Mouse (Mus musculus): ENCODE data around the gene Tesc.

The Tesc gene

GRCm38 (mm10) chr5:118073213-118073773, 45.8 kb downstream of the Tesc start:
- in situ Hi-C loops (cut with MboI, MseI) = loop anchor here (5.0 kb wide), 1 partner anchor 71 kb away; no protein-coding TSS in a partner anchor

- in situ Hi-C loops (cut with MboI, MseI) = no loop called here
These were observed 49.4 kb downstream of the Tesc start for GRCm38 (mm10) chr5:118076721-118077592.

GRCm38 (mm10) chr5:118078550-118078949, 51.0 kb downstream of the Tesc start:
- in situ Hi-C loops (cut with MboI, MseI) = no loop called here

GRCm38 (mm10) chr5:118079354-118079753, 51.8 kb downstream of the Tesc start:
- in situ Hi-C loops (cut with MboI, MseI) = no loop called here

- in situ Hi-C loops (cut with MboI, MseI) = no loop called here
These were observed 52.3 kb downstream of the Tesc start for GRCm38 (mm10) chr5:118079839-118080250.

GRCm38 (mm10) chr5:118081374-118081949, 53.9 kb downstream of the Tesc start:
- in situ Hi-C loops (cut with MboI, MseI) = no loop called here

GRCm38 (mm10) chr5:118081996-118082395, 54.5 kb downstream of the Tesc start:
- in situ Hi-C loops (cut with MboI, MseI) = no loop called here

GRCm38 (mm10) chr5:118083060-118083638, 55.6 kb downstream of the Tesc start:
- in situ Hi-C loops (cut with MboI, MseI) = no loop called here

GRCm38 (mm10) chr5:118084171-118084727, 56.7 kb downstream of the Tesc start:
- in situ Hi-C loops (cut with MboI, MseI) = no loop called here

GRCm38 (mm10) chr5:118085313-118085712, 57.8 kb downstream of the Tesc start:
- in situ Hi-C loops (cut with MboI, MseI) = no loop called here

GRCm38 (mm10) chr5:118086956-118087355, 59.4 kb downstream of the Tesc start:
- in situ Hi-C loops (cut with MboI, MseI) = no loop called here

- in situ Hi-C loops (cut with MboI, MseI) = no loop called here
These were observed 61.6 kb downstream of the Tesc start for GRCm38 (mm10) chr5:118089102-118089501.

- in situ Hi-C loops (cut with MboI, MseI) = no loop called here
These were observed 62.6 kb downstream of the Tesc start for GRCm38 (mm10) chr5:118090101-118090500.

- in situ Hi-C loops (cut with MboI, MseI) = no loop called here
These were observed 63.3 kb downstream of the Tesc start for GRCm38 (mm10) chr5:118090837-118091236.

GRCm38 (mm10) chr5:118093321-118094035, 65.9 kb downstream of the Tesc start:
- in situ Hi-C loops (cut with MboI, MseI) = no loop called here

- in situ Hi-C loops (cut with MboI, MseI) = no loop called here
These were observed 67.9 kb downstream of the Tesc start for GRCm38 (mm10) chr5:118095433-118095832.

GRCm38 (mm10) chr5:118095849-118096248, 68.3 kb downstream of the Tesc start:
- in situ Hi-C loops (cut with MboI, MseI) = no loop called here

GRCm38 (mm10) chr5:118096317-118096716, 68.8 kb downstream of the Tesc start:
- in situ Hi-C loops (cut with MboI, MseI) = no loop called here

- in situ Hi-C loops (cut with MboI, MseI) = no loop called here
These were observed 71.7 kb downstream of the Tesc start for GRCm38 (mm10) chr5:118099069-118099869.

- in situ Hi-C loops (cut with MboI, MseI) = no loop called here
These were observed 72.4 kb downstream of the Tesc start for GRCm38 (mm10) chr5:118099870-118100478.
